Mouse (Mus musculus): Measurements from ENCODE around the gene Myh14.

Myh14 gene

GRCm38 (mm10) chr7:44600691-44601262 is 69.9 kb downstream of the Myh14 start:
- Histone ChIP-seq H3K4me3 (replicated peaks; ENCODE audit: low read length) (peak overlapping the region; percentile 81), H3K27me3 (ENCODE audit: insufficient read depth, low read length) (no peaks in the 10 kb centered on the region), H3K4me1 (replicated peaks; ENCODE audit: low read depth, low read length) (peaks cover 90% of the 10 kb centered on the region), H3K9me3 (ENCODE audit: low read length) (no peaks in the 10 kb centered on the region), H3K36me3 (ENCODE audit: insufficient read depth, low read length) (peaks cover 52% of the 10 kb centered on the region)
- TF ChIP-seq NANOG (IDR thresholded peaks at IDR 0.05; ENCODE audit: borderline replicate concordance, low read length) (no peak), POU5F1 (IDR thresholded peaks at IDR 0.05; ENCODE audit: borderline replicate concordance, low read length) (no peak), CTCF (conservative IDR thresholded peaks at IDR 0.05; ENCODE audit: low read length) (no peak)

GRCm38 (mm10) chr7:44598336-44598735 is 72.3 kb downstream of the Myh14 start:
- peaks cover 97% of the 10 kb centered on the region for H3K4me1 ChIP-seq (replicated peaks; ENCODE audit: low read depth, low read length)
- H3K36me3 ChIP-seq (ENCODE audit: insufficient read depth, low read length) = peaks cover 71% of the 10 kb centered on the region
- H3K27me3 ChIP-seq (ENCODE audit: insufficient read depth, low read length) = no peaks in the 10 kb centered on the region
- TF ChIP-seq NANOG (IDR thresholded peaks at IDR 0.05; ENCODE audit: borderline replicate concordance, low read length) = no peak
- no peaks in the 10 kb centered on the region for H3K9me3 ChIP-seq (ENCODE audit: low read length)
- 0 out of 2 replicates have a peak overlapping the region, but pooled peaks have one; percentile 10 for H3K4me3 ChIP-seq (replicated peaks; ENCODE audit: low read length)

GRCm38 (mm10) chr7:44597666-44598065 is 73.0 kb downstream of the Myh14 start:
- TF ChIP-seq POU5F1 (IDR thresholded peaks at IDR 0.05; ENCODE audit: borderline replicate concordance, low read length) (no peak), NANOG (IDR thresholded peaks at IDR 0.05; ENCODE audit: borderline replicate concordance, low read length) (no peak), CTCF (conservative IDR thresholded peaks at IDR 0.05; ENCODE audit: low read length) (no peak)
- Histone ChIP-seq H3K27me3 (ENCODE audit: insufficient read depth, low read length) (no peaks in the 10 kb centered on the region), H3K4me3 (replicated peaks; ENCODE audit: low read length) (0 out of 2 replicates have a peak overlapping the region, but pooled peaks have one; percentile 4), H3K36me3 (ENCODE audit: insufficient read depth, low read length) (peaks cover 77% of the 10 kb centered on the region), H3K9me3 (ENCODE audit: low read length) (no peaks in the 10 kb centered on the region), H3K4me1 (replicated peaks; ENCODE audit: low read depth, low read length) (peaks cover 98% of the 10 kb centered on the region)

- Histone ChIP-seq H3K27me3 (ENCODE audit: insufficient read depth, low read length) (peaks cover 5% of the 10 kb centered on the region), H3K4me1 (replicated peaks; ENCODE audit: low read depth, low read length) (peaks cover 98% of the 10 kb centered on the region), H3K9me3 (ENCODE audit: low read length) (no peaks in the 10 kb centered on the region), H3K36me3 (ENCODE audit: insufficient read depth, low read length) (peaks cover 79% of the 10 kb centered on the region), H3K4me3 (replicated peaks; ENCODE audit: low read length) (0 out of 2 replicates have a peak overlapping the region, but pooled peaks have one; percentile 4)
- TF ChIP-seq POU5F1 (IDR thresholded peaks at IDR 0.05; ENCODE audit: borderline replicate concordance, low read length) (no peak), CTCF (conservative IDR thresholded peaks at IDR 0.05; ENCODE audit: low read length) (no peak), NANOG (IDR thresholded peaks at IDR 0.05; ENCODE audit: borderline replicate concordance, low read length) (no peak)
Measured at GRCm38 (mm10) chr7:44596996-44597538, 73.6 kb downstream of the Myh14 start.

GRCm38 (mm10) chr7:44596051-44596450 is 74.6 kb downstream of the Myh14 start:
- H3K36me3 ChIP-seq (ENCODE audit: insufficient read depth, low read length) = peaks cover 78% of the 10 kb centered on the region
- peaks cover 10% of the 10 kb centered on the region for H3K27me3 ChIP-seq (ENCODE audit: insufficient read depth, low read length)
- H3K4me1 ChIP-seq (replicated peaks; ENCODE audit: low read depth, low read length) = peaks cover 93% of the 10 kb centered on the region
- no peak overlapping the region; the same call in 1 of the 2 replicates for H3K4me3 ChIP-seq (replicated peaks; ENCODE audit: low read length)
- no peaks in the 10 kb centered on the region for H3K9me3 ChIP-seq (ENCODE audit: low read length)
- no peak for TF ChIP-seq POU5F1 (IDR thresholded peaks at IDR 0.05; ENCODE audit: borderline replicate concordance, low read length)
- no peak for TF ChIP-seq NANOG (IDR thresholded peaks at IDR 0.05; ENCODE audit: borderline replicate concordance, low read length)
- TF ChIP-seq CTCF (conservative IDR thresholded peaks at IDR 0.05; ENCODE audit: low read length) = no peak

GRCm38 (mm10) chr7:44595131-44595561 is 75.5 kb downstream of the Myh14 start:
- Histone ChIP-seq H3K4me3 (replicated peaks; ENCODE audit: low read length) (peak overlapping the region; percentile 93; the same call in 1 of the 2 replicates), H3K27me3 (ENCODE audit: insufficient read depth, low read length) (peaks cover 10% of the 10 kb centered on the region), H3K9me3 (ENCODE audit: low read length) (no peaks in the 10 kb centered on the region), H3K4me1 (replicated peaks; ENCODE audit: low read depth, low read length) (peaks cover 84% of the 10 kb centered on the region), H3K36me3 (ENCODE audit: insufficient read depth, low read length) (peaks cover 70% of the 10 kb centered on the region)
- TF ChIP-seq NANOG (IDR thresholded peaks at IDR 0.05; ENCODE audit: borderline replicate concordance, low read length) (no peak), POU5F1 (IDR thresholded peaks at IDR 0.05; ENCODE audit: borderline replicate concordance, low read length) (no peak), CTCF (conservative IDR thresholded peaks at IDR 0.05; ENCODE audit: low read length) (no peak)

- H3K27me3 ChIP-seq (ENCODE audit: insufficient read depth, low read length) = peaks cover 10% of the 10 kb centered on the region
- peaks cover 62% of the 10 kb centered on the region for H3K36me3 ChIP-seq (ENCODE audit: insufficient read depth, low read length)
- H3K4me1 ChIP-seq (replicated peaks; ENCODE audit: low read depth, low read length) = peaks cover 84% of the 10 kb centered on the region
- TF ChIP-seq CTCF (conservative IDR thresholded peaks at IDR 0.05; ENCODE audit: low read length) (no peak), POU5F1 (IDR thresholded peaks at IDR 0.05; ENCODE audit: borderline replicate concordance, low read length) (no peak), NANOG (IDR thresholded peaks at IDR 0.05; ENCODE audit: borderline replicate concordance, low read length) (no peak)
- peak overlapping the region; percentile 93 for H3K4me3 ChIP-seq (replicated peaks; ENCODE audit: low read length)
- H3K9me3 ChIP-seq (ENCODE audit: low read length) = no peaks in the 10 kb centered on the region
Measured at GRCm38 (mm10) chr7:44594291-44594690, 76.4 kb downstream of the Myh14 start.

GRCm38 (mm10) chr7:44593775-44594174 is 76.9 kb downstream of the Myh14 start:
- Histone ChIP-seq H3K4me1 (replicated peaks; ENCODE audit: low read depth, low read length) (peaks cover 81% of the 10 kb centered on the region), H3K4me3 (replicated peaks; ENCODE audit: low read length) (peak overlapping the region; percentile 93), H3K9me3 (ENCODE audit: low read length) (no peaks in the 10 kb centered on the region), H3K36me3 (ENCODE audit: insufficient read depth, low read length) (peaks cover 57% of the 10 kb centered on the region), H3K27me3 (ENCODE audit: insufficient read depth, low read length) (peaks cover 10% of the 10 kb centered on the region)
- TF ChIP-seq NANOG (IDR thresholded peaks at IDR 0.05; ENCODE audit: borderline replicate concordance, low read length) (no peak), POU5F1 (IDR thresholded peaks at IDR 0.05; ENCODE audit: borderline replicate concordance, low read length) (no peak), CTCF (conservative IDR thresholded peaks at IDR 0.05; ENCODE audit: low read length) (no peak)

Data from E14TG2a.4 (cell line).